Mouse (Mus musculus) Muller cell, postnatal 12 days (primary cell): ENCODE results near the gene Dpp4.

Source experiments
- DNase-seq: peaks from one replicate; pipeline ENCODE4 v3.0.0-alpha.2; 2015; ENCODE audit errors: inconsistent ontology term

The Dpp4 gene

DNA sequence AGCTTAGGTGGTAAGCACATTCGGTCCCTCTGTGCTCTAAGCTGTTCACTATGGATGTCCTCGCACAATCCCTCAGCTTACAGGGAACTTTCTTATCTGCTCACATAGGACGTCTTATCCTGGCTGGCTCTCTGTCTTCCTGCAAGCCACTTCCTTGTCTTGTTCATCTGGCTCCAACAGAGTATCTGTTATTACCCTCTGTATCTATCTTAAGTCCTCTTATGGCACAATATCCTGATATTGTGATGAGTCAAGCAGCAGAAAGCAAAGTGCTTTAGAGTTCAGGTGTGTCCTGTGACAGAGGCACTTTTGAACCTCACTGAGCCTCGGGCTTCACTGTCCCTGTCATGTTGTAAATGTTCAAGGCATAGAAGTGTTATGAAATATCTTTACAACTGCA lies 48.4 kb downstream of the Dpp4 start:
- DNase-seq: no peak

DNA sequence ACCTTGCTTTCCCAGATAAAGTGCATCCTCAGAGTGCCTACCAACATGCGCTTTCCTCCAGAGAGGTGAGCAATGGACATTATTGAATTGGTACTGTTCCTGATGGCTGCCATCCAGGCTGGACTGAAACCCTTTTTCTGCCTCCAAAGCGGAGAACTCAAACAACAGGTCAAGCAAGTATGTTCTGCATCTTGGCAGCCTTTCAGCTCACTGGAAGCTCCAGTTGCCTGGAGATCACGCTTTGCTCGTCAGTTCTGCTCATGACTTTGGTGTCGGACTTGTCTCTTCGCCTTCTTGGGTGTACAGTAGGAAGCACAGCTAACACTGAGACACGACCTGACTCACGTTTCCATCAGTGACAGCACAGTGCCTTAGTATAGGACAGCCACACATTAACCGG lies 49.8 kb downstream of the Dpp4 start:
- DNase-seq: no peak

DNA sequence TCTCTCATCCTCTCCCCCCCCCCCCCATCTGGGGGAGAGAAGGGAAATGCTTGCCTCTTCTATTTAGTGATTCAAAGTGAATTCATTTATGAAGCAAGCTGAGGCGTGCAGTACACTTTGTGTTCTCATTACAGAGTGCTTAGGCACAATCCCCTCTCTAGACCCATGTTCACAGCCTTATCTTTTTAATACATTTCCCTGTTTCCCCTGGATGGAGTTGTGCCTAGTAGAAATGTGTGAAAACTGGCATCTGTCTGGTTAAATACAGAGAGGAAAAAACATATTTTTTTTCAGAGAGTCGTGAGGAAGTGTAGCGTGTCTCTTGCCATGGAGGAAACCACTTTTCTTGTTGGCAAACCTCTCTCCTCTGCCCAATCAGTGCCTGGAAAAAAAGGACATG lies 50.5 kb downstream of the Dpp4 start:
- DNase-seq: no peak

DNA sequence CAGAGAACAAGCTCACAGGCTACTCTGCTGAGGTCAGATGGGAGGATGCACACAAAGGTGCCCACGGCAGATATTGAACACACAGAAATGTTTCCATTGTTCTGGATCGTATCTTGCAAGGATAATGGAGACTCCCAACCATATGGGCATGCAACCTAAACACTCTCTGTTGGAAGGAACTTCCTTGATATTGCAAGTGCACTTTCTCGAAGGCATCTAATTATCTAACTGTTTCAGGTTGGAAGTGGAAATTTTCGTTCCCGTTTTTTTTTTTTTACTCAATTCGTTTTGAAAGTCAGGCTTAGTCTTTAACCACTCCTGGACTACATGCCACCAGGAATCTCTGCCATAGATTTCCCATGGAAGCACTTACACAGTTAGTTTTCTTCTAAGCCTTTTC lies 51.2 kb downstream of the Dpp4 start:
- no peak for DNase-seq

DNA sequence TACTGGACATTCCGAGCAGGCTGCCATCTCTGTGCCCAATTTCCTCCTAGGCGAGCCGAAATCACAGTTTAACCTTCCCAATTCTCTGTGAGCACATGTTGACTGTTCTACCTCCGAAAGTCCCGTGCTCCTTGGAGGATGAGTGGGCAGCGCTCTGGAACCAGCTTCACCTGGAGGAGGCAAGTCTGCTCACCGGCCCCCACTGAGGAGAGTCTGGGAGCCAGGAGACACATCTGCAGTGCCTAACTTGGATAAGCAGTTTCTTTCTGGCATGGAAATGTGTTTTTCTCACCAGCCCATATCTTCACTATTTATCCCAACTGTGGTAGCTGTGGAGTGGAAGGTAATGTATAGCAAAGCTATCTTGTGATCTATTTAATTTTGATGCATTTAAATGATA lies 54.8 kb downstream of the Dpp4 start:
- DNase-seq: no peak

DNA sequence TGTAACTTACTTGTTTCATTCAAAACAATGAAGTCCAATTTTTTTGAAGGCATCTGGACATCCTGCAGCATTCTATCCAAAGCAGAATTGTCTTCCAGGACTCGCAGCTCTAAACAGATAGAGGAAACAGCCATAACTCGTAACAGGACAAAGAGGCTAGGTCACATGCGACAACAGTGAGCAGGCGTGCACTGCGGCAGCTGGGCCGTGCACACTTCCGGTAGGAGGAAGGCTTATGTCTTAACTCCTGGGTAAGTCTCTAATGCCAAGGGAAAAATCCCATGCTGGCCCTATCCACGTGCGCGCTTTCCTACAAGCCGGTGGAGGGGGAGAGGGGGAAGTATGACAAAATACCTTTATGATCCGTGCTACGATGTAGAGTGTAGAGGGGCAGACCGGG lies 55.4 kb downstream of the Dpp4 start:
- DNase-seq: no peak

DNA sequence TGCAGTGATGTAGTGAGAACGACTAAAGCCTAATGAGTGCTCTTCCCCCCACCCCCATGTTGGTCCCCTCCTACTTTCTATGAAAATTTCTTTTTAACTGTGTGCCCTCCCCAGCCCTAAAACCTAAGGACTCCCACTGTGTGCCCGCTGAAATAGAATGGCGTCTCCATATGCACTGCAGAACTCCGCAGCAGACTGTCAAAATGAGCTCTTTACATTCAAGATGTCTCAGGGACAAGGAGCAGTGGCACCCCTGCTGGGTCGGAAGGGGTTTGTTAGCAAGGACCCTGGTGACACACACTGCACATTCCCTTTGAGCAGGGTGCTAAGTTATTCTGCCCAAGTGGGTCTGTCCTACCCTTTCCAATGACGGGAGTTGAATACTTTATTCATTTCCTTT lies 56.3 kb downstream of the Dpp4 start:
- no peak for DNase-seq

DNA sequence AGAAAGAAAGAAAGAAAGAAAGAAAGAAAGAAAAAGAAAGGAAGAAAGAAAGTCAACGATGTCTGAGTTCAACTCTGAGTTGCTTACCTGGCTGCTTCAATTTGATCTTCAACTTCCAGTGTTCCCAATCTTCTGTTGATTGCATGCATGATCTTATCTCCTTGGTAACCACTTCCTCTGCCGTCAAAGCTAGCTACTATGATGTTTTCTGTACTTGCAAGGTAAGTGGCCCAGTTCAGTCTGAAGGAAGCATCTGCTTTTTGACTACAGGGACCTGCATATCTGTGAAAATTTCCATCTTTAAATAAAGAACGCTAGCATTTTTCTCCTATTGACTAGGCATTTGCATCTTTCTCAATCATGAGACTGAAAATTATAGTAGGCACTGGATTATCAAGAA lies 60.0 kb downstream of the Dpp4 start:
- DNase-seq: no peak

DNA sequence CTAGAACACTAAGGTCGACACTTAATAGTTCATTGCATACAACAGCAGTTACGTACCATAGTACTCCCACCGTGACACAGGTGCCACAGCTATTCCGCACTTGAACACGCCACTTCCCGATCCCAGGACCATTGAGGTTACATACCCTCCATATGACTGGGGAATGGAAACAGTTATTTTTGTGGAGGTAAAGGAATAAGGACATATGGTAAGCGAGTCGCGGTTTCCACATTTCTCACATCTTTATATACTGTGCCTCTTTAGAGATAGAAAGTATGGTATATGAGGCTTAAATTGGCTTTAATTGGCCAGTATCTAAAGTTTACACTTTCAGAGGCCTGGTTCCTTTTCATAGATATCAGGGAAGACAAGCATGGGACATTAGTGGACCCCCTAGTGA lies 64.3 kb downstream of the Dpp4 start:
- DNase-seq: no peak

DNA sequence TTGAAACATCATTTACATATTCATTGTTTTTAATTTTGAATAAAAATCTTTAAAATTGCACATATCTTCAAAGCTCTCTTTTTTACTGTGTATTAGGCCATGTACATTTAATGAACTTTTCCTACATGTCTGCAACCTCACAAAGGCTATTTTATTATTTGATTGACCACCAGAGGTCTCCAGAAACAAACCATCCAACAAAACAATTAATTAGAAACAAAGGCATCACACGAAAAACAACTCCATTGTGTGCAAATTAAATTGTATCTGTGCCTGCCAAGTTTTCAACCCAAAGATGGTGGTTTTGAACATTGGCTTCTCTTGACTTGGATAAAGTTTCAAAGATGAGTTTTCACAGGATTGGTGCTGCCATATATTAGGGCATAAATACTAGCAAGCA lies 65.3 kb downstream of the Dpp4 start:
- peak; percentile 33 for DNase-seq

DNA sequence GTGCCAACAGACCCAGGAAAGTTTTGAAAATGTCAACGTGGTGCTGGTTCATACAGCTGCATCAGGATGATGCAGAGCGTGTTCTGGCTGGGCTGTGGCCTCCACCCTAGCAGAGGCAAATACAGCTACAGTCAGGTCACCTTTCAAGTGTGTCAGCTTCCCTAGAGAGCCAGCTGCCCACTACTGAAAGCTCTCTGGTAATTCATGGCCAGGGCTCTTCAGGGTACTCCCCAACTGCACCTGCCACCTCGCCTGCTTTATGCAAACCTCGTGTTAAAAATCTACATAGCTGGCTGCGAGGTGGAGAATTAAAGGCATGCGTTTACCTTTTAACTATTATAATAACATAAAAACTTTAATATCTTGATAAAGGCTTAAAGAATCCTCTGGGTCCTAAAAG lies 67.7 kb downstream of the Dpp4 start:
- no peak for DNase-seq

DNA sequence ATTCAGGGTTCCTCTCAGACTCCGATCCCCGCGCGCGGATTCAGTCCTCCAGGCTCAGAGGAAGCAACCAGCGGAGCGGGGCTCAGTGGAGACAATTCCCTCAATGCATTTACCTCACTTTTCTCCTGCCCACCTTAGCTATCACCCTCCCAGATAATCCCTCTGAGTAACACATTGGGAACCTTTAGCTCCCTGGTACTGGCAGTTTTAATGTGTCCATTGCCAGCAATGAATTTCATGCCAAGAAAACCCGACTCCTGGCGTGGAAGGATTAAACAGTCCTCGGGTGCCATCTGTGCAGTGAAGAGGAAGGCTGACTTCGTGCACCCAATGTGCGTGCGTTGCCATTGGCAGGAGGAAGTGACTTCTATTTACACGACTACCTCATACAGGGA lies 70.3 kb downstream of the Dpp4 start:
- peak; percentile 11 for DNase-seq

DNA sequence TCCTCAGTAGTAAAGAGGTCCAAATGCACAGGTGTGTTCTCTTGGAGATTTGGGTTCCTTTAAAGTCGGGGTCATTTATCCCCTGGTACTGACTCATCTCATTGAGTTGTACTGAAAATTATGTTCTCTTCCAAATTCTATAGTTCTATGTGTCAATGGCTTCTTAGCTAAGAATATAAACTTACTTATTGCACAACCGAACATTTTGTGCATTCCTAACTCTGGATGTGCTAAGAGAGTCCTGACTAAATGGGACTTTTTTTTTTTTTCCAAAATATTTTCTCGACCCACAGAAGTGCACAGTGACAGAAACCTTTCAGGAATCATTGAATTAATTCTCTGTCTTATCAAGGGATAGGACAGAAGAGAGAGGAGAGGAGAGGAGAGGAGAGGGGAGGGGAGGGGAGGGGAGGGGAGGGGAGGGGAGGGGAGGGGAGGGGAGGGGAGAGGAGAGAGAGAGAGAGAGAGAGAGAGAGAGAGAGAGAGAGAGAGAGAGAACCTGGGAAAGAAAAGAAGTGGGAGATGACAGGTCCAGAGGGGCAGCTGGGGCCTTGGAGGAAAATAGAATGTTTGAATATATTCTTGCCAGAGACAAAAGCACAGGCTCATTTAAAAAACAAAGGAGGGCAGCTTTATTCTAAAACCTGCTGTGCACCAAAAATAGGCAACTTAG lies 70.8 kb downstream of the Dpp4 start:
- DNase-seq: no peak

DNA sequence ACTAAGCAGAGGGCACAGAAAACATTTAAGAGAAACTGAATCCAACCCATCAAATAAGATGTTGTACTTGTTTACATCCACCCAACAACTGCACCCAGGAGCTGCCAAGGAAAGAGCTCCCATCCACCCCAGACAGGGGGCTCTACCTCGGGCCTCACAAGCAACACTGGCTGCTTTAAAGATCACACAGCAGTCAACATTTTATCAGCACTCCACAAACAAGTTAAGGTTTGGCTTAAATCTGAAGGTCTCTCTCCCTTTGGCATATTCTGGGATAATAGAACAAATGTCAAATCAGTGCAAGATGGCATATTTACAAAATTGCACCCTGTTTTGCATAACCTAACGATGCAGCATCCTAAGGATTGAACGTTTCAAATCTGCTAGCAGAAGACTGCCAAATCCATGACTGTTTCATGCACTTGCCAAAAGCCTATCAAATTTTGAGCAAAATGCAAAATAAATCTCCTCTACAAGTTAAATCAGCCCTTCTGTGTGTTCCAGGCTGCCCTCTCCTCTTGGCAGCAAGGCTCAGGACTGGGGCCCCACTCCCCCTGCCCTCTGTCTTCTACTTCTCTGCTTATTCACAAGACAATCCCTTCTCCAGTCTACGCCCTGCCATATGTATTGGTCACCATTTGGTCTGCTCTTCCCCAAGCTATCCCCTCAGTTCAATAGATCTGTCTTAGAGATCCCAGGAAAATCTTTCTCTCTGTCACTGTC lies 72.6 kb downstream of the Dpp4 start:
- no peak for DNase-seq

DNA sequence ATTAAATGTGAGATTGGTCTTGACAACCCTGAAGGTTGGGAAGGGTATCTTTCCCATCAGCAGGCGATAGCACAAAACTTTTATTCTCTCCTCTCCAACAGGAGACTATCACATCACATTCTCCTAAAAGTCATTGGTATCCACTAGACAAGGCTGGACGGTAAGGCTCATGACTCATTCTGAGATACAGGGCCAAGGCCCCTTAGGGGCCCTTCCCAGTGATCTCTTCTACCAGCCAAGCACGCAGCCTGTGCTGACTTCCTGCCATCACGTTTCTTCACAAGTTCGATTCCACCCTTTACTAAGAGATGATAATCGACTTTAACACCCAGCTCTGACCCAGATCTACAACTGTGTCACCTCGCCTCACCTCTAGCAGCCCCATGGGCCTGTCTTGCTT lies 74.9 kb downstream of the Dpp4 start:
- DNase-seq: no peak

DNA sequence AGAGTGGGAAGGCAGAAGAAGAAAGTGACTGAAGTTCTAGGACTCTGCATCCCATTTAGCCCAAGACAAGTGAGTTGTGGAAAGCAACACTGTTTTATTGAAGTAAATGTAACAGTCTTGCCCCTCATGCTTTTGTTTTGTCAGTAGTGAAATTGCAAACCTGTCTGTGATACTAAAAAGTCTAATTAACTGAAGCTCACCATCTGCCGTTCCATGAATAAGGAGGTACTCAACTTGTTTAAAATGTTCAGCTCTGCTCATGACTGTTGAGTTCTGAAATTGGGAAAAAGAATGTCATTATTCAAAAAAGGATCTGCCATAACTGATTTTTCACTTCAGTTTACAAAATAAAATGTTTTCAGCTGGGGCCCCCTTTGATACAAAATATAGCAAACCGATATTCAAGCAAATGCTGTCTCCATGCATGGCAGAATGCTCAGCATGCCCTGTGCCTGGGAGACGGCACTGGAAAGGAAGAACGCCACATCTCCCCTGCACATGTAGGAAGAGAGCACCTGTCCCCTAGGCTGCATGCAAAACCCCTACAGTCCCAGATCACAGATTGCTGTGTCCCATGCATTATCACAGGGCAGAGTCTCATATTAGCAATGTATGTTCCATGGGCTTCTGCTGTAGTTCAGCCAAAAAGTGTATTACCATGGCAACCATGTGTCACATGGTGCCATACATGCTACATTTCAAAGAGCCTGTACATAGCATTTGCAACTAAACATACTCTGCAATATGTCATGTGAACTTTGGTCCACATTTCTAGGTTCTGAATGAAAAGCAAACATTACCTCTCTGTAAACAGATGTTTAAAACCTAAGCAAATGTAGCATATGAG lies 77.4 kb downstream of the Dpp4 start:
- no peak for DNase-seq

DNA sequence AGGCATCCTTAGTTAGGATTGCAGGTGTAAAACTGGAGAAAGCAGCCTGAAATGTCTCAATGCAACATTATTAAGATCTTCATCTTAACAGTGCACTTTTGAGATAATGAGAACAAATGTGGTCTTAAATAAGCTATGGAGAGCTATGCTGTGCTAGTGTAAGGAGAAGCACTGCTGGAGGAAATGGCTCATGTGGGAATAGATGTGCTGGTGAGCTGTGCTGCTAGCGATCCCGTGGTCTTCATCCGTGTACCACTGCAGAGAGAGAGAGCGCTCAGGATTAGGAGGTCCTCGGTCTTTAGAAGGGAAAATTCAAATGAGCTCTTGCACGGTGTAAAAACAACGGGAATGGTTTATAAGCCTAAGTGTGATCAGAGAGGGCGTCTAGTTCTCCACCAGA lies 79.6 kb downstream of the Dpp4 start:
- no peak for DNase-seq

DNA sequence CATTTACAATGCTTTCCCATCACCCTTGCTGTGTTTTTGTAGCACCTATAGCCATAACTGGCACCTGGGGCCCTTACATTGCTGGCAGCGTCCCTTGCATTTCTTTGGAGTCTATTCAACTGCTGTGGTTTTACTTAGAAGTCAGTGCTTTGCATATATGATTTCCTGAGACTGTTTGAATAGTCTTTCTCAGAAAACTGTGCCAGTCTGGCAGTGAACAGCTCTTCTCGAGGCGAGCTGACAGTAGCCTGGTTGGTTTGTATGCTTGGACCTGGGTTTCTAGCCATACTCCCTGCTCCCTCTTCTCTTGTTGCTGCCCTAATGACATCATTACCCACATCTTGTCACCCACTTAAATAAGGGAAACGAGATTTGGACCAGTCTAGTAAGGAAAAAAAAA lies 80.1 kb downstream of the Dpp4 start:
- no peak for DNase-seq

DNA sequence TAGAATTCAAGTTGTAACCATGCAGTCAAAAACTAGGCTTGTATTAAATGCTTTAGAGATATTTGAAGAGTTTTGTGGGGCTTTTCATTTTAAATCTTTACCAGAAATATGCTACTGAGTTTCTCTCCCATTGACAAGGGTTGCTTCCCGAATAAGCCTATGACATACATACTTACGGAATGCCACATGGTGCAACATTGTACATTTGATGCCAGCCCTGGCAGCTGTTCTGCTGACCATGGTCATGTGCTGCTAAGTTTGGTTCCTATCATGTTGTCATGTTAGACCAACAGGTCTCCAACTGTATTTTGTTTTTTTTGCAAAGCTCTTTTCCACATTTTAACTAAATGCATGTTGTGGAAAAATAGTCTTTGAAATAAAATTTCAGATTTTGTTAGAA lies 86.6 kb downstream of the Dpp4 start:
- no peak for DNase-seq

DNA sequence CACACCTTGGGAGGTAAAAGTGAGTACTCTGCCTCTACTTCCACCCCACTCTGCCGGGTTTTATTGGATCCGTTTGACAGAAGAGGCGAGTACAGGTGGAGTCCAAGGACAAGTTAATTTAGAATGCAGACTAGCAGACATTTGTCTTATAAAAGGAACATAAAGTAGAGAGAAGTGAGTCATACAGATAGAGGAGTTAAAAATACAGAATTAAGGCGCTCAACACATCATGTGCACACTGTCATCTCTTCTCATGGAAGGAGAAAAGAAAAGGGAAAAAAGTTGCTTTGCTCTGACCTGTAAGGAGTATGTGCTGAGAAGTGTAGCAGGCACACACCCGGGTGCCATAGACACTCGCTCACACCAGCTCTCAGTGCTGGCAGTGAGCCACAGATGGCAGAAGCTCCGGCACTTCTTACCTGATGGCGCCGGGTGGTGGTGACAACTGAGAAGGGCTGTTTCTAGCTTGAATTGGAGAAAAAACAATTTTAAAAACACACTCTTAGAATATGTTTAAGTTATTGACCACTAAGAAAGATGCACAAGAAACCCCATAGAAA lies 88.9 kb downstream of the Dpp4 start:
- DNase-seq: no peak

DNA sequence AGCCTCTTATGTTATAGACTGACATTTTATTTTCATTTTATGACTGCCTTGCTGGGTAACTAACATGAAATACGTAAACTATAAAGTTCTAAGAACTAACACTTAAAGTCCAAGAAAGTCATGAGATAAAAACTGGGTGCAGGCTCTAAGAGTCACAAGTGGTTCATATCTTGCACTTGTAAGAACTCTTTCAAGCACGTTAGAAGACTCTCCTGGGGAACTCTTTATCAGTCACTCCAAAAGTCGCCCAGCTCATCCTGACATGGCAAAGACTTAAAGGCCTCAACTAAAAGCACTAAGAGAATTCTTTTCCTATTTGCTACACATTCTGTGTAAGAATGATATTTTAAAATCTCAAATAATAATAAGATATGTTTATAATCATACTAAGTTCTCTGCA lies 92.5 kb downstream of the Dpp4 start:
- DNase-seq: no peak

DNA sequence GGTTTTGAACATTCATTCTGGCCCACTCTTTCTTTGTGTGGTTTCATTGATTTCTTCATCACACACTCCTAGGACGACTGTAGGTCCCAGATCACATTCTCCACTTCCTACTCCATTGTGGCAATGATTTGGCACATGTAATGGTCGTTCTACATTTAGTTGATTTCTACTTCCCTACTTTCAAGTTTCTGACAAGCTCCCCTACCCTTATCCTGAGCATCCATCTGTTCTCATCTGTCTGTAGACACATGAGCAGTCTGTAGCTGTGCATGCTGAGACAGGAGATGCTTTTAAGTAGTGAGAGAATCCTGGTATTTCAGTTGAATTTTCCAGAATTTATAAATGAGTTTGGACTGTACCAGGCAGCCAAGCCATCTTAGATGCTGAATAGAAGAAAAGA lies 95.1 kb downstream of the Dpp4 start:
- no peak for DNase-seq

DNA sequence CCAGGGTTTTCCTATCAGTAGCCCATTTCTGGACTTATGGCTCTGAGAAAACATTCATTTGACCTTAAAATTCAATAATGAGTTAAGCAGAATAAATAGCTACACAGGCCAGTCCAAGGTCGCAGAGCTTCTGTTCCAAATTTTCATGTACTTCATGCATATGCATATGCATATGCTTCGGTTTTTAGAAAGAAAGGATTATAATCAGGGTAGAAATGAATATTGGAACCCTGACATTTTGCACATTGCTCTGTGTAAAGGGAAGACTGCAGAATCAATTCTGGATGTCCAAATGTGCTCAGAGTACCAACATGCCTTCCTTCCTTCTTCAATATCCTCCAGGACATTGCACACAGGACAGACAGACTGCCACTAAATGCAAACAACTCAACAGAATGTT lies 104.6 kb downstream of the Dpp4 start:
- no peak for DNase-seq
